Mouse (Mus musculus) ES-E14 (cell line): ENCODE measurements at regions not wholly inside any gene's neighbourhood (a gene's known extent, or its start where the extent isn't known, plus 50 kb on each side); places are given as distances from the start of the nearest gene placed in this dataset.

Experiments used
- CHD2 ChIP-seq: IDR thresholded peaks from 2 replicates; pipeline ENCODE4 v1.6.1; 2014; ENCODE audit warnings: mild to moderate bottlenecking, low read depth, low read length, inconsistent platforms
- HCFC1 ChIP-seq: IDR thresholded peaks from 2 replicates; pipeline ENCODE4 v1.6.1; 2012; ENCODE audit warnings: low read length, inconsistent platforms, borderline replicate concordance; ENCODE audit not compliant: insufficient read depth
- MAFK ChIP-seq: IDR thresholded peaks from 2 replicates; pipeline ENCODE4 v1.6.1; 2014; ENCODE audit warnings: mild to moderate bottlenecking, low read depth, low read length, inconsistent platforms; ENCODE audit not compliant: insufficient read depth
- ZC3H11A ChIP-seq: IDR thresholded peaks from 2 replicates; pipeline ENCODE4 v1.6.1; 2012; ENCODE audit warnings: low read depth, mild to moderate bottlenecking, inconsistent platforms, low read length, borderline replicate concordance
- ZNF384 ChIP-seq: IDR thresholded peaks from 2 replicates; pipeline ENCODE4 v1.6.1; 2012; ENCODE audit warnings: low read depth, low read length, inconsistent platforms

GRCm38 (mm10) chr6:78250053-78250452 lies 120.4 kb upstream of the Reg3b start:
- TF ChIP-seq CHD2 (no peak), ZNF384 (no peak), ZC3H11A (no peak), MAFK (no peak), HCFC1 (no peak)
